Mouse (Mus musculus): ENCODE results near the gene Parg.
"Not testable (repeated sequence)": the region's sequence is repeated elsewhere in the genome, so short reads cannot be mapped to it uniquely, and the experiment has no call there.

The Parg gene

GRCm38 (mm10) chr14:32201791-32202451 is at the start of gene Parg, which contains the start of gene Timm23:
Parg (plus strand) TSS chr14:32201949.
Timm23 (minus strand) TSS chr14:32201898.
- DNase-seq, result peak; percentile 81 to 83

GRCm38 (mm10) chr14:32152243-32152965 is 49.3 kb upstream of the Parg start:
- no peak for DNase-seq

GRCm38 (mm10) chr14:32153156-32153555 is 48.6 kb upstream of the Parg start:
- no peak for DNase-seq

DNA sequence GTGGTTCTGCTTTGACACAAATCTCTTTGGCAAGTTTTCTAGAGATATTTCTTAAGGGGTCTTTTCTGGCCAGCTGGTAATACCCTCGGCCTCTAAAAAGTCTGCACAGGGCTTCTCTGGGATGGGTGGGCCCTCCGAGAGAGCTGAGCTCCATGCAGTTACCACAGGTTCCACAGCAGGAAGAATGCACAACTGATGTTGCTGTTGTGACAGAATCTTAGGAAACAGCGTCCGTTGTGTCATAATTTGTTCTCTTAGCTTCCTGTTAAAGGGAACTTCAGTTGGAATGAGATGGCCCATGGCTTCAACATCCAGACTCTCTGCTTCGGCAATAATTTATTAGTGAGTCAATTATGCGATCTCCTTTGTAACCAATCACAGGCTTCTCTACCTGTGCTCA is 47.0 kb upstream of the Parg start:
- no peak for DNase-seq

DNA sequence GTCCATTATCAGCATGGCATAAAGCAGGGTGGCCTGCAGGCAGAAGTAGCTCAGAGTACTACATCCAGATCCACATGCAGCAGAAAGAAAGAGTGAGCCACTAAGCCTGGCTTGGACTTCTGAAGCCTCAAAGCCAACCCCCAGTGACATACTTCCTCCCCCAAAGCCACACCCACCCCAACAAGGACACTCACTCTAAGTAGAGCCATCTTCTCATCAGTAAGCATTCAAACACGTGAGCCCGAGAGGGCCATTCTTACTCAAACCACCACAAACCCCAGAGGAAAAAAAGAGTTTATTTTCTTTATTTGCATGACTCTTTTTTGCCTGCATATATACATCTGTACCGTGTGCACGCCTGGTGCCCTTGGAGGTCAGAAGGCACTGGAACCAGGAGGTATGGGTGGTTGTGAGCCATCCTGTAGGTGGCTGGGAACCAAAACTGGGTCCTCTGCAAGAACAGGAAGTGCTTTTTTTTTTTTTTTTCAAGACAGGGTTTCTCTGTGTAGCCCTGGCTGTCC is 42.5 kb upstream of the Parg start:
- DNase-seq, result no peak

DNA sequence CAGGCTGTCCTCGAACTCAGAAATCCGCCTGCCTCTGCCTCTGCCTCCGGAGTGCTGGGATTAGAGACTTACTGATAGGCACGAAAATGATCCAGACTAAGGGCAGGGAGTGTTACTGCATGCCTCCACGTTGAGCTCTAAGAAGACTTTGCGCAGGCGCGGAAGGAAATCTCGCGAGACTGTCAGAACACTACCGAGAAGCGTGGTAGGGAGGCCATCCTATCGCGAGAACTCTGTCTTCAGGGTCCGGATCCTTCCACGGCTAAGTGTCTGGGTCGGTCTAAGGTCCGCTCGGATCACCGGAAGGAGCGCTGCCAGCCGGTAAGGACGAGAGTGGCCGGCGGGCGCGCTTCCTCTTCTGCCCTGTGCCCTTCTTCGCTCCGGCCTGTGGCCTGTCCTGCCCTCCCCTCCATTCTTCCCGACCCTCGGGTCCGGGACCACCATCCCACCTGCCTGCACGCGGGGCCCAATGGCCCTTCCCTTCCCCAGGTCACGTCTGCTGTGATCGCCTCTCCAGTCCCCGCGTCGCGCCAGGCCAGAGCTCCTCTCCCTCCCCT is 42.0 kb upstream of the Parg start, which contains the start of gene Ncoa4:
Ncoa4 (plus strand) TSS at position 176 of the 557 bp plus-strand sequence.
- peak; percentile 96 to 98 for DNase-seq

- no peak for DNase-seq
These were observed 41.2 kb upstream of the Parg start for GRCm38 (mm10) chr14:32160563-32160962.

- DNase-seq, result no peak
These were observed 40.5 kb upstream of the Parg start for GRCm38 (mm10) chr14:32161090-32161885.

DNA sequence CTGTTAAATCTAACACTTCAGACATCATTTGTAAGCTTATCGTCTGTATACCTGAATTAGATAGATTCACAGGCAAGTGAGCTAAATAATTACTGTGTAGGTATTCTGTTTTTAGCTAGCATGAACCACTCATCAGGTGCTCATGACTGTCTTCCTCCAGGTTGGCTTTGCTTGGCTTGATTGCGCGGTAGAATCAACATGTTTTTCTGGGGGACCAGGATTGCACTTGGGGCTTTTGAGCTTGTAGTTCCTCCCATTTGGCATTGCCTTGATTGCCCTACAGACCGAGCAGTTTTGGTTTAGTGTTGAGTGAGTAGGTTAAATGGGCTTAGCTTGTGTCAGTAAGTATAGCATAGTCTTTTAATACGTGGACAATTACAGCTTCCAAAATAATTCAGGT is 39.5 kb upstream of the Parg start:
- DNase-seq, result no peak

DNA sequence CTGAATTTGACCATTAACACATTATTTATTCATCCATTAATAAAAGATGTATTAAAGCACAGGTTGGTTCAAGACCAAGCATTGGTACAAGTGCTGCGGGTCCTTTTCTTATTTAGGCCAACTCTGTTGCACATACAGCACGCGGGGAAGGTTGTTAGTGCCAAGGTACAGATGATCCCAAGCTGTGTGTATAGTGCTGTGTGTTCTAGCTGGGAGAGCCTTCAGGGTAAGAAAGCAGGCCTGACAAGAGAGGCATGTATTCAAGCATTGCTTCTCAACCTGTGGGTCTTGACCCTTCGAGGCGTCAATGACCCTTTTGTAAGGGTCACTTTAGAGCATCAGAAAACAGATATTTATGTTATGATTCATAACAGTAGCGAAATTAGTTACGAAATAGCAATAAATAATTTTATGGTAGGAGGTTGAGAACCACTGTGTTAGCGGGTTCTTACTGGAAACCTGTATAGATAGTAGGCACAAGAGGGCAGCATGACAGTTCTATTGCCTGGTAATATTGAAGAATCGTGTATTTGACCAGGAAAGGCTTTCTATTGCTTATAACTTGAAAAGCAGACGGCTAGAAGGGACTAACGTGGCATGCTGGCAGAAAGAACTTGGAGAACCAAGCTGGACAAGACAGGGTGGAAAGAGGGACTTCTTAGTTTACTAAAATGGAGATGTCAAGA is 38.4 kb upstream of the Parg start:
- no peak for DNase-seq

GRCm38 (mm10) chr14:32164173-32165051 is 37.3 kb upstream of the Parg start:
- DNase-seq, result no peak

DNA sequence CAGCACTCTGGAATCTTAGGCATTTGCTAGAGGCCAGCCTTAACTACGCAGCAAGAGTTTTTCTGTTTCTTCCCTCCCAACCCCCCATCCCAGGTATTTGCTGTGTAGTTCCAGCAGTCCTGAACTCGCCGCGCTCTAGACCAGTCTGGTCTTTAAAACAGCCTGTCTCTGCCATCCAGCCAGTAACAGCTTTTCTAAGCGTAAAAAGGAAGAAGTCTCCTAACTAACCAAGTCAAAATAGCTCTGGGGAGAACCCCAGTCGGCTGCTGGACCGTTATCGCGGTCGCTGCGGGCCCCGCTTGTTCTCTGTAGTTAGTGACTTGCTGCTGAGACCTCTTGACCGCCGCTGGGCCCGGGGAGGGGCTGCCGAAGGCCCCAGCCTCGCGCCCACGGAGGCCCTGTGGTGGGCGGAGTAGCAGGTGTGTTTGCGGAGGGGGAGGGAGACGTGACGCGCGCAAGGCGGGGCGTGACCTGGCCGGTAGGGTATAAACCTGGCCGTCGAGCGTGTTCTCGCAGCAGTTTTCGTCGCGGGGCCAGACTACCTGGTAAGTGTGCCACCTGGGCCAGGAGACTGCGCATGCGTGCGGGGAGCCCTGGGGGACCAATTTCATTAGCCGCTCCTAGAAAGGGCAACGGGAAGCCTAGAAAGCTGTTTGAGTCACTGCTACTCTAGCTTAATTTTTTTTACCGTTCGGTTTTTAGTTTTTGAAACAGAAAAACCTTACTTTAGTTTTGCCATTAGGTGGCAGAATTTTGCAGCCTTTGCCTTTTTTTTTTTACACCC is 36.3 kb upstream of the Parg start:
- DNase-seq, result peak; percentile 83 to 85

GRCm38 (mm10) chr14:32166062-32166441 is 35.7 kb upstream of the Parg start:
- DNase-seq, result no peak

GRCm38 (mm10) chr14:32166840-32167239 is 34.9 kb upstream of the Parg start:
- DNase-seq, result no peak

DNA sequence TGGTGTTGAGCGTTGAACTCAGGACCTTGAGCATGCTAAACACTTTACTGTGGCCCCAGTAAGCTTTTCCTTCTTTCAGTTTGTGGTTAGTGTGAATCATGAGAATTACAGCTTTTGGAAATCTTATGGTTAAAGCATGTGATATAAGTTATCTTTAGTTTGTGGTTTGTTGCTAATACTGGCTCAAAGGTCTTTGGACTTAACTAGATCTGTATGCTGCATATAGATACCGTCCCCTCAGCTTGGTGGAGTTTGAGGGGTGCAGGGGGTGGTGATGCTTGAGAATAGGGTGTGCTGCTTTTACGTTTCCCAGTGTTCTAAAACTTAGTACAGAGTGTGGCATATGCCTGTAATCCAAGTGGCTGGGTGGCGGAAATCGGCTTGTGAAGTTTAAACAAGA is 34.4 kb upstream of the Parg start:
- DNase-seq, result no peak

GRCm38 (mm10) chr14:32168653-32169231 is 33.0 kb upstream of the Parg start:
- DNase-seq, result no peak

GRCm38 (mm10) chr14:32170137-32170536 is 31.6 kb upstream of the Parg start:
- no peak for DNase-seq

DNA sequence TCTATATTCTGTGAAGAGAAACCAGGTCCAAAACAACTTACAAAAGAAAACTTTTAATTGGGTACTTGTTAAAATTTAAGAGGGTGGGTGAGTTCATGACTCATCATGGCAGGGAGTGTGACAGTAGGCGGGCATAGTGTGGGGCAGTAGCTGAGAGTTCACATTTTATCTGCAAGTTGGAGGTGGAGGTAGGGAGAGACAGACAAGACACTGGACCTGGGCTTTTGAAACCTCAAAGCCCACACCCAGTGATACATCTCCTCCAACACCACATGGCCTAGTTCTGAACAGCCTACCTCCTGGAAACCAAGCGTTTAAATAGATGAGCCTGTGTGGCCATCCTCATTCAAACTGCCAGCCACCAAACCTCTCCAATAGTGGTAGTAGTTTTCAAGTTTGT is 26.4 kb upstream of the Parg start:
- DNase-seq, result no peak

DNA sequence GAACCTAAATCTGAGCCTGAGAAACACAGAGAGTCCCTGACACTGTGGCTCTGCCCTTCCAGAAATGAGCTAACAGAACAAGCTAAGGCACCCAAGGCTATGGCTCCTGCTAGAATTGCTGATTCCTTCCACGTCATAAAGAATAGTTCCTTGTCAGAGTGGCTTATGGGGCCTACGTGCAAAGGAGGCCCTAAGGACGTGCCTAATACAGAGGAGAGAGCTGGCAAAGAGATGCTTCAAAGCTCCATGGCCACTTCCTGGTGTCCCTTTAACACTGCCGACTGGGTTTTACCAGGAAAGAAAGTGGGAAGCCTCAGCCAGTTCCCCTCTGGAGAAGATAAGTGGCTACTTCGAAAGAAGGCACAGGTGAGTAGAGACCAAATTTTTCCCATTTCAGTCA is 25.2 kb upstream of the Parg start:
- DNase-seq, result not testable (repeated sequence)
